Mouse (Mus musculus): ENCODE data around the gene H2-D1. TPM values are rescaled to one million over a fixed set of nuclear protein-coding genes. Genes with fewer than 3 reads are reported as not detected.

H2-D1 gene
- polyA plus RNA-seq, 1 experiment from 2014 or later = 79.1 TPM

DNA sequence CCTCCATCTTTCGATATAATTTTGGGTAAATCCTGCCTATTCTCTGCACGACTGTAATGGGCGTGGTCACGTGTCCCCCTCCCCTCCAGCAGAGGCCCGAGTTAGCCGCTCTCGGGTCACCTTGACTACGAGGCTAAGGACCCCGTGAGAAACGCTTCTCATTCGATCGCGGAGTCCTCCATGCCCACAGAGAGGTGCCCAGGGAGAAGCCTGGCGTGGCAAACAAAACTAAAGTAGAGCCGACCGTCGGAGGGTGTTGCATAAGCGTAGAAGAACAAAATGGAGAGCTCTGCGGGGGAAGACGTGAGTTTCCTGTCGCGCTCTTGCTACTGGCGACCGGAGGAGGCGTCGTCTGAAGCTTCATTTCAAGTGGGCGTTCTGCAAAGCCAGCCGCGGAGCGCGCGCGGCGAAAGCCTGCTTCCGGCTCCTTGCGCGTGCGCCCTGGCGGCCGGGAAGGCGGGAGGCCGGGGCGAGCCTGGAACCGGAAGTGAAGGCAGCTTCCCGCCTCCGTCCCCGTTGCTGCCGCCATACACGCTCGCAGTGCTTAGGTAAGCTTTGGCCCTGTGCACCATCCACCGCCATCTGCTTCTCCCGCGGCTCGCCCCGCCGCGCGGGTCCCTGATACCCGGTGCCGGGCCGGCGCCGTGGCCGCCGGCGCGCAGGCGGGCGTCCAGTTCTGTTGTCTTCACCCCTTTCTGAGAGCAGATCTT, 21.1 kb upstream of the H2-D1 start, which contains the start of gene Ddx39b:
Ddx39b (plus strand) TSS at position 442 of the 710 bp plus-strand sequence.
- Histone ChIP-seq H3K4me2 (peak within 1 kb of the TSS; percentile 93), H3K4me3 (peak within 1 kb of the TSS; percentile 99), H3K9me3 (no peaks in the 10 kb centered on the region), H3K27me3 (no peaks in the 10 kb centered on the region), H3K9ac (peak within 1 kb of the TSS; percentile 100), H3K36me3 (peaks cover 34% of the 10 kb centered on the region), H3K4me1 (replicated peaks) (peaks cover 58% of the 10 kb centered on the region), H3K27ac (replicated peaks) (peak within 1 kb of the TSS; percentile 100)
- under 1% methylated on average over 66 of the region's 69 CpGs for WGBS
- peak; percentile 89 for ATAC-seq (ENCODE audit: low read depth)

DNA sequence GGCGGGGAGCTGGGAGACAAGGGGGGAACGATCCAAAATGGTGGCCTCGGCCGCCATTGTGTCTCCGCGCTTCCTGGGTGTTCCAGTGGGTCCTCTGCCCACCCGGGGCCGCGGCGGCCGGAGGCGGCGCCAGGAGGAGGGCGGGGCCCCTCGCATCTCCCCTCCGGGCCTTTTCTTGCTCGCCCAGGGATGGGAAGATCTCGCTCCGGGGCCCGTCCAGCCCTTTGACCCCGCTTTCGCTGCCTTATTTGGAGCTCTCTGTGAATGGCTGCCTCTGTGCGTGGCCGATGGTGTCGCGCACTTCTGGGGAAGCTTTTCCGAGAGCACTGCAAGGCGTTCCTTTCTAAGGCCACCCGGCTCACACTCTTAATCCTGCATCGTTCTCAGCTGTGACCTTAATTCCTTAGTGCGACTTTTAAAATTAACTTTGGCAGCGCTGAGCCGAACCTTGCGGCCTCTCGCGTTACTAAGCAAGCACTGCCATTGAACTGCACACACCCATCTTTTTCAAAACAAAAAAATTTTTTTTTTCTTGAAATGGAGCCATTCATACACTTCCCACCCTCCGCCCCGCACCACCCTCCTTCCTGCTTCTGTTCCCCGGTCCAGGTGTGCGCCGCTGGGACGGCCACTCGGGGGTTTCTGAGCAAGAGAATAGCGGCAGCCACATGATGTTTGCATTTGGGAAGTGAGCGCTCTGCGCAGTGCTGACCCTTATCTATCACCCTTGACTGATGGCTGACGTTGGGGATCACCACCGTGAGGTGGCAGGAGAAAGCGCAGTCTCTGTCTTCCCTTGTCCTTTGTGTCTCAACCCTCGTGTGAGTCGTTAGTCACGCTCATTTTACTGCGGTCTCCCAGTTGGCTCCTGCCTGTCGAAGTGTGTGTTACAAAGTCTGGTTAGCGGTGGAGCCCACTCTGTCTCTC, 20.3 kb upstream of the H2-D1 start:
- Histone ChIP-seq H3K9ac (peak overlapping the region; percentile 100), H3K4me3 (peak overlapping the region; percentile 99), H3K4me1 (replicated peaks) (peaks cover 58% of the 10 kb centered on the region), H3K4me2 (peak overlapping the region; percentile 93), H3K27ac (replicated peaks) (peak overlapping the region; percentile 100), H3K9me3 (no peaks in the 10 kb centered on the region), H3K36me3 (peaks cover 42% of the 10 kb centered on the region), H3K27me3 (no peaks in the 10 kb centered on the region)
- peak; percentile 40 for ATAC-seq (ENCODE audit: low read depth)
- 0% methylated on average over 55 of the region's 55 CpGs for WGBS

GRCm38 (mm10) chr17:35243086-35243485, 19.4 kb upstream of the H2-D1 start:
- H3K4me2 ChIP-seq = peak overlapping the region; percentile 93
- peak overlapping the region; percentile 99 for H3K4me3 ChIP-seq
- WGBS = 2% methylated on average over 16 of the region's 16 CpGs
- no peaks in the 10 kb centered on the region for H3K9me3 ChIP-seq
- H3K4me1 ChIP-seq (replicated peaks) = peaks cover 55% of the 10 kb centered on the region
- H3K27me3 ChIP-seq = no peaks in the 10 kb centered on the region
- ATAC-seq (ENCODE audit: low read depth) = no peak
- peaks cover 50% of the 10 kb centered on the region for H3K36me3 ChIP-seq
- H3K9ac ChIP-seq = peak overlapping the region; percentile 100
- H3K27ac ChIP-seq (replicated peaks) = peak overlapping the region; percentile 100

DNA sequence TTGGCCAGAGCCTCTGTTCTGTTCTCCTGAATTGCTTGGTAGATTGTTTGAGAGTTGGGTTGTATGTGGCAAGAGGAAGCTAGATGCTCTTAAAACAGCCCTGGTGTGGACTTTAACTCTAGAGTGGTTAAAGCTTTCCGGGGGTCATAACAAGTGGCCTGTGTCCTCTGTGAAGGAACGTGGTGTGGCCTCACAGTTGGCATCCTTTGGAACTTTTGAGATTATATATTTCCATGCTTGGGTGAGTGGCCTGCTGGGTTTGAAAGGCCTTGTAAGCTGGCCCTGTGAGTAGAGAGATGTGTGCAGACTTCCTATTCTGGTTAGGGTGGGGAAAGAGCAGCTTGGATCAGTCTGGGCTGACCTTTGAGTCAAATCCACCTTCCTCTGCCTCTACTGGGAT, 17.5 kb upstream of the H2-D1 start:
- Histone ChIP-seq H3K4me2 (peak overlapping the region; percentile 93), H3K27ac (replicated peaks) (no peak overlapping the region), H3K36me3 (peaks cover 69% of the 10 kb centered on the region), H3K27me3 (no peaks in the 10 kb centered on the region), H3K9me3 (no peaks in the 10 kb centered on the region), H3K4me1 (replicated peaks) (peaks cover 53% of the 10 kb centered on the region), H3K4me3 (peak overlapping the region; percentile 99), H3K9ac (peak overlapping the region; percentile 100)
- WGBS = 78% methylated on average over 2 of the region's 2 CpGs
- no peak for ATAC-seq (ENCODE audit: low read depth)

DNA sequence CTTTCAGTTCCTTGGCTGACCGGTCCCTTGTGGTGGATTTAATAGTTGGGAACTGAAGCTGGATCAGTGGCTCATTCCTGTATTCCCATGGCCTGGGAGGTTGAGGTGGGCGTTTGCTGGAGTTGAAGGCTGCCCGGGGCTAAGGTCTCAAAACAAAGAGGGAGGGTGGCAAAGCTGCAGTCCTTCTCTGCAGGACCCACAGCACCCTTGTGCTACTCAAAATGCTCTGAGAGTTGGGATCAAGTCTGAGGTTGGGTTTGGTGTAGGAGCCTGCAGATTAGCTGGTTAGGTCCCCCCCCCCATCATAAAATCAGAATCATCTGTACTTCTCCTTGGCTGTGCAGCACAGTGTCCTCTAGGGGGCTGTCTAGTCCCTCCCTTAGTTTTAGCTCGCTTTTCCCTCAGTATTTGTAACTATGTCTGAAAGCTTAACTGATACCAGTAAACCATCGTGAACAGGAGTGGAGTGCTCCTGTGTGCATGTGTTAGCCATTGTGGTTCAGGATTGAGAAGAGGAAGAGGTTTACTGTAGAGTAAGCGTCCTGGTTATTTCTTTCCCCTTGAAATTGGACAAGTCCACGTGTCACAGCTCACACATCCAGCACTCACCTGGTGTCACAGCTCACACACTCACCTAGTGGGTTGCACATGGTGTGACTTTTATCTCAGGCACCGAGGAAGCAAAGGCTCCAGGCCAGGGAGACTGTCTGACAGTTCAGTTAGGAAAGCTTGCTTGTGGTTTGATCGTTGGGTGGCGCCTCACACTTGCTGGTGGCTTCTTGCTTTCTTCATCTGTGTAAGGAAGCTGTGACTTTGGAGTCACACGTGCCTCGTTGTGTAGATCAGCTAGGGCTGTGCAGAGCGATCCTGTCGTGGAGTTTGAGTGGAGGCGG, 16.6 kb upstream of the H2-D1 start:
- 84% methylated on average over 15 of the region's 15 CpGs for WGBS
- peaks cover 79% of the 10 kb centered on the region for H3K36me3 ChIP-seq
- H3K27ac ChIP-seq (replicated peaks) = no peak overlapping the region
- no peaks in the 10 kb centered on the region for H3K27me3 ChIP-seq
- H3K4me1 ChIP-seq (replicated peaks) = peaks cover 44% of the 10 kb centered on the region
- ATAC-seq (ENCODE audit: low read depth) = no peak
- H3K9me3 ChIP-seq = no peaks in the 10 kb centered on the region
- H3K9ac ChIP-seq = peak overlapping the region; percentile 100
- H3K4me3 ChIP-seq = peak overlapping the region; percentile 99
- peak overlapping the region; percentile 93 for H3K4me2 ChIP-seq

DNA sequence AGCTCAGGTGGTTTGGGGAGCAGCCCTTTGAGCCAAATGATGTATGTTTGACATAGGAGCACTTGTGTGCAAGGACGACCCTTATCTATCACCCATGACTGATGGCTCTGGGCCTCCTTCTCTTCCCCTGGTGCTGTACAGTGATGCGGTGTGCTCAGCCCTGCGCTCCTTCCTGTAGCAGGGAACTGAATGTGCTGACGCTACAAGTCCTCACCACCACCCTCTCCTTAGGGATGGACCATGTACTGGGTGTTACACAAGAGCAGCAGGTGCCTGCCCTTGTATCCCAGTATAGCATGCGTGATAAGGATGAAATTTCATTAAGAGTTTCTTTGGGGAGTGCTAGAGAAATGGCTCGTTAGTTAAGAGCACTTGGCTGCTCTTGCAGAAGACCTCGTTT, 15.4 kb upstream of the H2-D1 start:
- H3K36me3 ChIP-seq = peaks cover 89% of the 10 kb centered on the region
- H3K27me3 ChIP-seq = no peaks in the 10 kb centered on the region
- H3K27ac ChIP-seq (replicated peaks) = no peak overlapping the region
- no peak overlapping the region for H3K4me3 ChIP-seq
- ATAC-seq (ENCODE audit: low read depth) = no peak
- WGBS = 83% methylated on average over 7 of the region's 7 CpGs
- H3K9me3 ChIP-seq = no peaks in the 10 kb centered on the region
- H3K9ac ChIP-seq = 0 out of 2 replicates have a peak overlapping the region, but pooled peaks have one; percentile 4
- H3K4me2 ChIP-seq = no peak overlapping the region
- peaks cover 44% of the 10 kb centered on the region for H3K4me1 ChIP-seq (replicated peaks)

GRCm38 (mm10) chr17:35248986-35249385, 13.5 kb upstream of the H2-D1 start:
- 88% methylated on average over 14 of the region's 14 CpGs for WGBS
- H3K4me3 ChIP-seq = no peak overlapping the region
- ATAC-seq (ENCODE audit: low read depth) = no peak
- H3K27me3 ChIP-seq = no peaks in the 10 kb centered on the region
- H3K9me3 ChIP-seq = no peaks in the 10 kb centered on the region
- peaks cover 34% of the 10 kb centered on the region for H3K4me1 ChIP-seq (replicated peaks)
- H3K27ac ChIP-seq (replicated peaks) = no peak overlapping the region
- no peak overlapping the region for H3K9ac ChIP-seq
- peaks cover 98% of the 10 kb centered on the region for H3K36me3 ChIP-seq
- no peak overlapping the region for H3K4me2 ChIP-seq

- WGBS = 87% methylated on average over 19 of the region's 19 CpGs
- H3K9ac ChIP-seq = no peak overlapping the region
- H3K36me3 ChIP-seq = peaks cover 98% of the 10 kb centered on the region
- no peaks in the 10 kb centered on the region for H3K9me3 ChIP-seq
- H3K27me3 ChIP-seq = no peaks in the 10 kb centered on the region
- no peak overlapping the region for H3K4me2 ChIP-seq
- H3K27ac ChIP-seq (replicated peaks) = no peak overlapping the region
- H3K4me1 ChIP-seq (replicated peaks) = peaks cover 27% of the 10 kb centered on the region
- no peak for ATAC-seq (ENCODE audit: low read depth)
- H3K4me3 ChIP-seq = no peak overlapping the region
Measured at GRCm38 (mm10) chr17:35249451-35250197, 12.9 kb upstream of the H2-D1 start.

DNA sequence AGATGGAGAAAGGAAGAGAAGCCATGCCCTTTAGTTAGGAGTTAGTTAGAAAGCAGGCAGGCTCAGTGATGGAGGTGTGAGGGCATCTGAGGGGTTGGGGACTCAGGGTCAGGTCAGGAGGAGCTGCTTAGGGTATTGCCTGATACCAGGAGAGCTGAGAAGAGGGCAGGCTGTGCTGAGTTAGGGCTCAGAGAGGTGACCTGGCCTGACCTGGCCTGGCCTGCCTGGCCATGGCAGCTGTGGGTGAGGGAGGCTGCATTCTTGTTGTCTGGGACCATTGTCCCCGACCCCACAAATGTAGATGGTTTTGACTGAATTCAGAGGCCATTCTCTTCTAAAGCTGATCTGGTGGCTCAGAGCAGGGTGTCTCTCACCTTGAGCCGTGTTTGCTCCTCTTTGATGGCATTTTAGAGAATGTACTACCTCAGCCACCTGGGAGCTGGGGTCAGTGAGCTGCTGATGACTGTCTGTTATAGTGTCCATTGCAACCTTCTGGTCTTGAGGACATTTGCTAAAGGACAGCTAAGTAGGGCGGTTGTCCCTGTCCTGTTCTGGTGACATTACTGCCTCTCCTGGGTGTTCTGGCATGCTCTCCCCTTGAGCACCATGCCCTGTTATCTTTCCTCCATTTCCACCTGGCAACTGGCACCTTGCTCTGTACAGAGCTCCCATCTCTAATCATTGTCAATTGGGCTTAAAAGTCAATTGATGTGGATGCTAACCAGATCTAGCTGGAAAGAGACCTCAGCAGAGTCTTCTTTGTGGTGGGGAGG, 12.0 kb upstream of the H2-D1 start:
- H3K4me3 ChIP-seq = no peak overlapping the region
- no peak for ATAC-seq (ENCODE audit: low read depth)
- 91% methylated on average over 3 of the region's 3 CpGs for WGBS
- H3K9me3 ChIP-seq = no peaks in the 10 kb centered on the region
- peaks cover 18% of the 10 kb centered on the region for H3K4me1 ChIP-seq (replicated peaks)
- no peaks in the 10 kb centered on the region for H3K27me3 ChIP-seq
- H3K4me2 ChIP-seq = no peak overlapping the region
- H3K36me3 ChIP-seq = peaks cover 89% of the 10 kb centered on the region
- H3K27ac ChIP-seq (replicated peaks) = no peak overlapping the region
- no peak overlapping the region for H3K9ac ChIP-seq

DNA sequence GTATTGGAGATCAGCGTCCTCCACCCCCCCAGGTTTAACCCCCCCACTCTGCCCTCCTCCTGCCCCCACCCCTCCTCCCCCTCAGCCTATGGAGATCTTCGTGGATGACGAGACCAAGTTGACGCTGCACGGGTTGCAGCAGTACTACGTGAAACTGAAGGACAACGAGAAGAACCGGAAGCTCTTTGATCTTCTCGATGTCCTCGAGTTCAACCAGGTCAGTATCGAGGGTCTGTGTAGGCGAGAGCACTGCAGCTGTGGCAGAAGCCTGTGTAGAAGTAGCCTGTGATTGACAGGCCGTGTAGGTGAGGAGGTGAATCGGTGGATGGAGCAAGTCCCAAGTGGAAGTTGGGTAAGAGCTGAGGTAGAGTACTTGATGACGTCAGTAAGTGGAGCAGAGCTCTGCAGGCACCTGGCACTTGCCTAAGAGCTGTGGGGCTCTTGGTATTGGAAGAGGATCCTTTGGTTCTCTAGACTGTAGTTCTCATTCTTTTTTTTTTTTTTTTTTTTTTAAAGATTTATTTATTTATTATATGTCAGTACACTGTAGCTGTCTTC, 11.3 kb upstream of the H2-D1 start:
- H3K9me3 ChIP-seq = no peaks in the 10 kb centered on the region
- H3K4me3 ChIP-seq = no peak overlapping the region
- H3K27ac ChIP-seq (replicated peaks) = no peak overlapping the region
- H3K27me3 ChIP-seq = no peaks in the 10 kb centered on the region
- no peak for ATAC-seq (ENCODE audit: low read depth)
- peaks cover 82% of the 10 kb centered on the region for H3K36me3 ChIP-seq
- H3K4me2 ChIP-seq = no peak overlapping the region
- 85% methylated on average over 15 of the region's 15 CpGs for WGBS
- peaks cover 11% of the 10 kb centered on the region for H3K4me1 ChIP-seq (replicated peaks)
- H3K9ac ChIP-seq = no peak overlapping the region
